Mouse (Mus musculus): Measurements from ENCODE around the gene Tomm20l. TPM values are rescaled to one million over a fixed set of nuclear protein-coding genes. Genes with fewer than 3 reads are reported as not detected.
"Not testable (repeated sequence)": the region's sequence is repeated elsewhere in the genome, so short reads cannot be mapped to it uniquely, and the experiment has no call there.

Gene Tomm20l
- total RNA-seq (2021), result not detected

GRCm38 (mm10) chr12:71111331-71111730 lies at the start of gene Tomm20l:
Gene Tomm20l (plus strand): TSS chr12:71111428.
- intact Hi-C loops (cut with DNase I), result no loop called here

GRCm38 (mm10) chr12:71069846-71070245 lies 41.4 kb upstream of the Tomm20l start:
- intact Hi-C loops (cut with DNase I), result no loop called here
- DNase-seq, result no peak

More at GRCm38 (mm10) chr12:71111331-71111730, at the start of gene Tomm20l:
- DNase-seq, result peak; percentile 23

- DNase-seq, result no peak
- intact Hi-C loops (cut with DNase I), result no loop called here
Measured at GRCm38 (mm10) chr12:71072048-71072447, 39.2 kb upstream of the Tomm20l start.

- intact Hi-C loops (cut with DNase I), result no loop called here
Measured at GRCm38 (mm10) chr12:71073113-71073730, 38.0 kb upstream of the Tomm20l start.

GRCm38 (mm10) chr12:71086331-71086730 lies 24.9 kb upstream of the Tomm20l start:
- intact Hi-C loops (cut with DNase I), result no loop called here
- DNase-seq, result no peak

More at GRCm38 (mm10) chr12:71073113-71073730, 38.0 kb upstream of the Tomm20l start:
- peak; percentile 27 for DNase-seq

GRCm38 (mm10) chr12:71104275-71104674 lies 7.0 kb upstream of the Tomm20l start:
- DNase-seq; intact Hi-C loops (cut with DNase I): not testable (repeated sequence)

- DNase-seq, result no peak
- intact Hi-C loops (cut with DNase I), result no loop called here
Measured at GRCm38 (mm10) chr12:71107216-71107771, 3.9 kb upstream of the Tomm20l start.

- intact Hi-C loops (cut with DNase I), result no loop called here
- DNase-seq, result no peak
Measured at GRCm38 (mm10) chr12:71113074-71113473, 1.8 kb downstream of the Tomm20l start.

GRCm38 (mm10) chr12:71113675-71114288 lies 2.6 kb downstream of the Tomm20l start:
- intact Hi-C loops (cut with DNase I), result no loop called here
- DNase-seq, result peak; percentile 51

- no peak for DNase-seq
- intact Hi-C loops (cut with DNase I), result no loop called here
Measured at GRCm38 (mm10) chr12:71116411-71116810, 5.2 kb downstream of the Tomm20l start.

GRCm38 (mm10) chr12:71122731-71123130 lies 11.5 kb downstream of the Tomm20l start:
- intact Hi-C loops (cut with DNase I), result no loop called here
- DNase-seq, result no peak

- intact Hi-C loops (cut with DNase I), result no loop called here
- DNase-seq, result peak; percentile 81
Measured at GRCm38 (mm10) chr12:71123286-71123685, 12.1 kb downstream of the Tomm20l start.

- intact Hi-C loops (cut with DNase I), result no loop called here
- DNase-seq, result no peak
Measured at GRCm38 (mm10) chr12:71135581-71135980, 24.4 kb downstream of the Tomm20l start.

GRCm38 (mm10) chr12:71136130-71136973 lies 25.1 kb downstream of the Tomm20l start, which contains the start of the genes Timm9 and 2700049A03Rik:
Gene Timm9 (minus strand): TSS chr12:71136684.
Gene 2700049A03Rik (plus strand): TSS chr12:71136848.
- intact Hi-C loops (cut with DNase I), result no loop called here
- DNase-seq, result peak; percentile 80

GRCm38 (mm10) chr12:71136974-71137491 lies 25.8 kb downstream of the Tomm20l start:
- intact Hi-C loops (cut with DNase I), result no loop called here
- DNase-seq, result peak; percentile 89

GRCm38 (mm10) chr12:71137686-71138085 lies 26.5 kb downstream of the Tomm20l start:
- intact Hi-C loops (cut with DNase I), result no loop called here

GRCm38 (mm10) chr12:71139258-71139828 lies 28.1 kb downstream of the Tomm20l start:
- DNase-seq, result no peak
- intact Hi-C loops (cut with DNase I), result no loop called here

More at GRCm38 (mm10) chr12:71137686-71138085, 26.5 kb downstream of the Tomm20l start:
- DNase-seq, result no peak

- intact Hi-C loops (cut with DNase I), result no loop called here
- DNase-seq, result no peak
Measured at GRCm38 (mm10) chr12:71141189-71141588, 30.0 kb downstream of the Tomm20l start.

GRCm38 (mm10) chr12:71147641-71148040 lies 36.4 kb downstream of the Tomm20l start:
- DNase-seq, result peak; percentile 39
- intact Hi-C loops (cut with DNase I), result no loop called here

GRCm38 (mm10) chr12:71148801-71149200 lies 37.6 kb downstream of the Tomm20l start:
- intact Hi-C loops (cut with DNase I), result no loop called here
- no peak for DNase-seq
